Mouse (Mus musculus): Measurements from ENCODE around the gene Bcl2l15. TPM values are rescaled to one million over a fixed set of nuclear protein-coding genes. Genes with fewer than 3 reads are reported as not detected.

Gene Bcl2l15
- total and polyA plus RNA-seq, 3 experiments, result 0.11 TPM; not detected in 2

DNA sequence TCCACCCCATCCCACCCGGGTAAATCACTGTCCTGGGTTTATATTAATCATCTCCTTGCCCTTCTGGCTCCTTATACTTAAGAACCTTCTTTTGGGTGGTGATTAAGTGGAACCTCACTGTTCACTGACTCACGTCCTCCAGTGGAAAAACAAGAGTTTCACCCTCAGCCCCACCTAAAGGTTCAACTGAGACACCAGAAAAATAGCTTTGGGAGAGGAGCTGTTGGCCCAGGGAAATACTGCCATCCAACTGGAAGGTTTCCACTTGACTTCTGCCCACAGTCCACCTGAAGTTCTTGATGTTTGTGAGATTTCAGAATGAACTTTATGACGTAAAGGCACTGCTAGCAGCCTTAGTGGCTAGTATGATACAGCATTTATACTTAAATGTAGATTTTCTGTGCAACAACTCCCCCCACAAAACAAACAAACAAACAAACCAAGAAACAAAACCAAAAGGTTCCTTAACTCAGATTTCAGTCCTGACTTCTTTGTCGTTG is 30.4 kb downstream of the Bcl2l15 start:
- no peaks in the 10 kb centered on the region for H3K9me3 ChIP-seq (replicated peaks; ENCODE audit: insufficient read depth, low read length)
- no peak overlapping the region for H3K4me3 ChIP-seq (ENCODE audit: control insufficient read depth in 1 of 2, insufficient read depth in 1 of 2, low read depth in 2 of 2, low read length in 2 of 2)
- H3K79me2 ChIP-seq (ENCODE audit: control insufficient read depth, insufficient read depth, low read length, poor library complexity), result no peaks in the 10 kb centered on the region
- H3K4me1 ChIP-seq (ENCODE audit: control insufficient read depth in 1 of 2, insufficient read depth in 2 of 2, low read length in 2 of 2), result peaks cover 1 to 5% of the 10 kb centered on the region in 2 experiments; a peak in 2 of 4 replicates
- no peak for DNase-seq (ENCODE audit: low read depth, low spot score)
- H3K36me3 ChIP-seq (ENCODE audit: control insufficient read depth in 1 of 2, insufficient read depth in 2 of 2, low read length in 2 of 2), result peaks cover 0 to 3% of the 10 kb centered on the region in 2 experiments; a peak in 2 of 4 replicates
- no peak for TF ChIP-seq GATA1 (IDR thresholded peaks at IDR 0.05; ENCODE audit: low read depth, low read length)
- TF ChIP-seq POLR2A (IDR thresholded peaks at IDR 0.05; ENCODE audit: control insufficient read depth in 1 of 2, insufficient read depth in 1 of 2, low read depth in 1 of 2, low read length in 2 of 2, poor library complexity in 1 of 2), result no peak
- no peak for TF ChIP-seq ELF1 (IDR thresholded peaks at IDR 0.05; ENCODE audit: low read depth, low read length)
- TF ChIP-seq NRF1 (IDR thresholded peaks at IDR 0.05; ENCODE audit: insufficient read depth, low read depth, low read length, poor library complexity, severe bottlenecking), result no peak
- no peak for TF ChIP-seq E2F4 (IDR thresholded peaks at IDR 0.05; ENCODE audit: borderline replicate concordance, low read depth, low read length)
- no peak for TF ChIP-seq NELFE (IDR thresholded peaks at IDR 0.05; ENCODE audit: low read depth, low read length)
- no peak for TF ChIP-seq MYC (IDR thresholded peaks at IDR 0.05; ENCODE audit: low read depth, low read length)
- no peak for TF ChIP-seq UBTF (IDR thresholded peaks at IDR 0.05; ENCODE audit: borderline replicate concordance, insufficient read depth, low read depth, low read length)
- TF ChIP-seq TAL1 (IDR thresholded peaks at IDR 0.05; ENCODE audit: low read length), result no peak
- no peak for TF ChIP-seq CHD1 (IDR thresholded peaks at IDR 0.05; ENCODE audit: low read depth, low read length)
- TF ChIP-seq ZKSCAN1 (IDR thresholded peaks at IDR 0.05; ENCODE audit: low read depth, low read length), result no peak
- no peak for TF ChIP-seq SMC3 (IDR thresholded peaks at IDR 0.05; ENCODE audit: low read depth, low read length)
- TF ChIP-seq MAFK (IDR thresholded peaks at IDR 0.05; ENCODE audit: borderline replicate concordance, low read depth, low read length), result no peak
- TF ChIP-seq CTCF (IDR thresholded peaks at IDR 0.05 in 2 of 3, conservative IDR thresholded peaks at IDR 0.05 in 1 of 3; ENCODE audit: control insufficient read depth in 1 of 3, insufficient read depth in 1 of 3, low read depth in 2 of 3, low read length in 3 of 3, poor library complexity in 1 of 3, severe bottlenecking in 1 of 3), result no peak
- TF ChIP-seq CHD2 (IDR thresholded peaks at IDR 0.05; ENCODE audit: low read length), result no peak
- TF ChIP-seq MXI1 (IDR thresholded peaks at IDR 0.05; ENCODE audit: low read depth, low read length), result no peak
- TF ChIP-seq ZNF384 (IDR thresholded peaks at IDR 0.05; ENCODE audit: low read depth, low read length), result no peak
- TF ChIP-seq MAZ (IDR thresholded peaks at IDR 0.05; ENCODE audit: low read depth, low read length), result no peak
- H3K9ac ChIP-seq (ENCODE audit: control insufficient read depth, low read depth, low read length, poor library complexity, severe bottlenecking), result no peak overlapping the region
- H3K27ac ChIP-seq (ENCODE audit: control insufficient read depth, low read depth, low read length), result no peak overlapping the region
- H3K27me3 ChIP-seq (ENCODE audit: control insufficient read depth in 1 of 2, insufficient read depth in 2 of 2, low read length in 2 of 2), result peaks cover 4 to 8% of the 10 kb centered on the region in 2 experiments

DNA sequence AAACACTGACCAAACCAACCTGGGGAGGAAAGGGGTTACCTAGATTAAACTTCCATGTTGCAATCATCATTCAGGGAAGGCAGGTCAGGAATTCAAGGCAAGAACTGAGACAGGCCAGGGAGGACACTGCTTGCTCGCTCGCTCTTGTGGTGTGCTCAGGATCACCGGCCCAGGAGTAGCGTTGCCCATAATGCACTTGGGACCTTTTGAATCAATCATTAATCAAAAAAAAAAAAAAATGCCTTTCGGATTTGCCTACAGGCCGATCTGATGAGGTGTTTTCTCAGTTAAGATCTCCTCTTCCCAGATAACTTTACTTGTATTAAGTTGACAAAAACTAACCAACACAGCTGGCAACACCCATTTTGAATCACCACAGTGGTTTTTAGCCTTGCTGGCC is 31.8 kb downstream of the Bcl2l15 start:
- no peak overlapping the region for H3K9ac ChIP-seq (ENCODE audit: control insufficient read depth, low read depth, low read length, poor library complexity, severe bottlenecking)
- no peaks in the 10 kb centered on the region for H3K4me1 ChIP-seq (ENCODE audit: control insufficient read depth in 1 of 2, insufficient read depth in 2 of 2, low read length in 2 of 2)
- H3K4me3 ChIP-seq (ENCODE audit: control insufficient read depth in 1 of 2, insufficient read depth in 1 of 2, low read depth in 2 of 2, low read length in 2 of 2), result no peak overlapping the region
- TF ChIP-seq MAZ (IDR thresholded peaks at IDR 0.05; ENCODE audit: low read depth, low read length), result no peak
- TF ChIP-seq JUND (IDR thresholded peaks at IDR 0.05; ENCODE audit: low read depth, low read length), result no peak
- TF ChIP-seq NELFE (IDR thresholded peaks at IDR 0.05; ENCODE audit: low read depth, low read length), result no peak
- no peak for TF ChIP-seq UBTF (IDR thresholded peaks at IDR 0.05; ENCODE audit: borderline replicate concordance, insufficient read depth, low read depth, low read length)
- no peak for TF ChIP-seq CHD1 (IDR thresholded peaks at IDR 0.05; ENCODE audit: low read depth, low read length)
- TF ChIP-seq RAD21 (IDR thresholded peaks at IDR 0.05; ENCODE audit: low read depth, low read length), result no peak
- TF ChIP-seq TBP (IDR thresholded peaks at IDR 0.05; ENCODE audit: low read depth, low read length), result no peak
- TF ChIP-seq MEF2A (IDR thresholded peaks at IDR 0.05; ENCODE audit: extremely low read depth, insufficient replicate concordance, low read depth, low read length, poor library complexity, severe bottlenecking), result no peak
- TF ChIP-seq MAX (IDR thresholded peaks at IDR 0.05; ENCODE audit: low read length), result no peak
- TF ChIP-seq USF2 (IDR thresholded peaks at IDR 0.05; ENCODE audit: borderline replicate concordance in 1 of 2, insufficient read depth in 1 of 2, low read depth in 1 of 2, low read length in 2 of 2), result no peak
- H3K27me3 ChIP-seq (ENCODE audit: control insufficient read depth in 1 of 2, insufficient read depth in 2 of 2, low read length in 2 of 2), result peaks cover 4 to 15% of the 10 kb centered on the region in 2 experiments
- H3K9me3 ChIP-seq (replicated peaks; ENCODE audit: insufficient read depth, low read length), result no peaks in the 10 kb centered on the region
- DNase-seq (ENCODE audit: low read depth, low spot score), result no peak
- H3K36me3 ChIP-seq (ENCODE audit: control insufficient read depth in 1 of 2, insufficient read depth in 2 of 2, low read length in 2 of 2), result no peaks in the 10 kb centered on the region
- no peak overlapping the region for H3K27ac ChIP-seq (ENCODE audit: control insufficient read depth, low read depth, low read length)
- H3K79me2 ChIP-seq (ENCODE audit: control insufficient read depth, insufficient read depth, low read length, poor library complexity), result no peaks in the 10 kb centered on the region
